Mouse (Mus musculus) embryonic facial prominence, embryonic 10.5 days (tissue): ENCODE data around the gene March1. TPM values are rescaled to one million over a fixed set of nuclear protein-coding genes. Genes with fewer than 3 reads are reported as not detected.

Experiments
- DNase-seq: peaks from one replicate; pipeline ENCODE4 v3.0.0-alpha.2; 2017; ENCODE audit warnings: low spot score
- H3K27ac ChIP-seq: fragments of 300-500 bp; sonication (generic); replicated peaks from 2 replicates; pipeline ENCODE4 v1.5.1; 2016; ENCODE audit warnings: mild to moderate bottlenecking
- H3K27me3 ChIP-seq: fragments of 300-500 bp; sonication (generic); replicated peaks from 2 replicates; pipeline ENCODE4 v1.6.1; 2016; ENCODE audit warnings: low read depth, mild to moderate bottlenecking; ENCODE audit not compliant: poor library complexity, severe bottlenecking
- H3K36me3 ChIP-seq: fragments of 300-500 bp; sonication (generic); replicated peaks from 2 replicates; pipeline ENCODE4 v1.6.1; 2016; ENCODE audit warnings: mild to moderate bottlenecking, moderate library complexity
- H3K4me1 ChIP-seq: fragments of 300-500 bp; sonication (generic); 2 replicates; pipeline ENCODE4 v1.6.1; 2016
- H3K4me3 ChIP-seq: fragments of 300-500 bp; sonication (generic); 2 replicates; pipeline ENCODE4 v1.5.1; 2016; ENCODE audit warnings: mild to moderate bottlenecking, moderate library complexity
- H3K9me3 ChIP-seq: fragments of 300-500 bp; sonication (generic); 2 replicates; pipeline ENCODE4 v1.6.1; 2016; ENCODE audit warnings: mild to moderate bottlenecking
- WGBS: fragments of 180-500 bp; shearing (Covaris S2); methylation state at CpG from one replicate; pipeline ENCODE4 v1.1.7; 2016; 5-methylcytosine and 5-hydroxymethylcytosine counted together
- polyA plus RNA-seq: library from polyadenylated mRNA; unstranded; fragments of >200 nt; fragmentation: Nextera tagmentation; extraction: Ambion mirVana; gene quantifications from 2 replicates; pipeline ENCODE4 v1.2.1, GENCODE M21; 2016

Gene March1
- 0.39 and 0.51 TPM in 2 replicates for polyA plus RNA-seq

- peaks cover 6% of the 10 kb centered on the region for H3K4me1 ChIP-seq
- no peaks in the 10 kb centered on the region for H3K9me3 ChIP-seq
- H3K36me3 ChIP-seq = no peaks in the 10 kb centered on the region
- WGBS = 1% methylated on average over 23 of the region's 23 CpGs
- peak; percentile 10 for DNase-seq
- H3K27me3 ChIP-seq = peaks cover 24% of the 10 kb centered on the region
- H3K4me3 ChIP-seq = peak within 1 kb of the TSS; percentile 38
- H3K27ac ChIP-seq = no peak within 1 kb of the TSS
Observed at GRCm38 (mm10) chr8:65617871-65618751, at the start of gene March1. TSS of gene March1 (plus strand) at chr8:65617900.

- Histone ChIP-seq H3K9me3 (no peaks in the 10 kb centered on the region), H3K4me3 (no peak overlapping the region), H3K27ac (no peak overlapping the region), H3K36me3 (no peaks in the 10 kb centered on the region), H3K4me1 (no peaks in the 10 kb centered on the region), H3K27me3 (no peaks in the 10 kb centered on the region)
- no peak for DNase-seq
- 65% methylated on average over 1 of the region's 1 CpGs for WGBS
Observed at GRCm38 (mm10) chr8:65586909-65587308, 30.8 kb upstream of the March1 start.

GRCm38 (mm10) chr8:65603241-65603640 is 14.5 kb upstream of the March1 start:
- Histone ChIP-seq H3K36me3 (no peaks in the 10 kb centered on the region), H3K4me3 (no peak overlapping the region), H3K27me3 (no peaks in the 10 kb centered on the region), H3K27ac (no peak overlapping the region), H3K4me1 (no peaks in the 10 kb centered on the region), H3K9me3 (no peaks in the 10 kb centered on the region)
- peak; percentile 44 for DNase-seq
- 52% methylated on average over 2 of the region's 2 CpGs for WGBS

- no peak overlapping the region for H3K4me3 ChIP-seq
- WGBS = 86% methylated on average over 2 of the region's 2 CpGs
- no peak for DNase-seq
- H3K9me3 ChIP-seq = no peaks in the 10 kb centered on the region
- H3K4me1 ChIP-seq = no peaks in the 10 kb centered on the region
- no peaks in the 10 kb centered on the region for H3K36me3 ChIP-seq
- no peaks in the 10 kb centered on the region for H3K27me3 ChIP-seq
- H3K27ac ChIP-seq = no peak overlapping the region
Observed at GRCm38 (mm10) chr8:65609509-65609908, 8.2 kb upstream of the March1 start.

GRCm38 (mm10) chr8:65618966-65619365 is 1.3 kb downstream of the March1 start:
- no peaks in the 10 kb centered on the region for H3K36me3 ChIP-seq
- H3K4me3 ChIP-seq = no peak overlapping the region
- H3K9me3 ChIP-seq = no peaks in the 10 kb centered on the region
- peaks cover 24% of the 10 kb centered on the region for H3K27me3 ChIP-seq
- no peak for DNase-seq
- H3K27ac ChIP-seq = no peak overlapping the region
- 31% methylated on average over 7 of the region's 7 CpGs for WGBS
- peaks cover 6% of the 10 kb centered on the region for H3K4me1 ChIP-seq

GRCm38 (mm10) chr8:65644931-65645330 is 27.2 kb downstream of the March1 start:
- H3K9me3 ChIP-seq = no peaks in the 10 kb centered on the region
- no peaks in the 10 kb centered on the region for H3K4me1 ChIP-seq
- H3K4me3 ChIP-seq = no peak overlapping the region
- H3K36me3 ChIP-seq = no peaks in the 10 kb centered on the region
- H3K27me3 ChIP-seq = no peaks in the 10 kb centered on the region
- no peak for DNase-seq
- H3K27ac ChIP-seq = no peak overlapping the region

GRCm38 (mm10) chr8:65645502-65645901 is 27.8 kb downstream of the March1 start:
- Histone ChIP-seq H3K4me3 (no peak overlapping the region), H3K27ac (no peak overlapping the region), H3K36me3 (no peaks in the 10 kb centered on the region), H3K9me3 (no peaks in the 10 kb centered on the region), H3K27me3 (no peaks in the 10 kb centered on the region), H3K4me1 (no peaks in the 10 kb centered on the region)
- no peak for DNase-seq
- 82% methylated on average over 1 of the region's 1 CpGs for WGBS

- H3K36me3 ChIP-seq = no peaks in the 10 kb centered on the region
- H3K9me3 ChIP-seq = no peaks in the 10 kb centered on the region
- H3K27me3 ChIP-seq = no peaks in the 10 kb centered on the region
- no peak overlapping the region for H3K4me3 ChIP-seq
- no peak for DNase-seq
- no peaks in the 10 kb centered on the region for H3K4me1 ChIP-seq
- 96% methylated on average over 1 of the region's 1 CpGs for WGBS
- H3K27ac ChIP-seq = no peak overlapping the region
Observed at GRCm38 (mm10) chr8:65645945-65646344, 28.2 kb downstream of the March1 start.

- WGBS = 86% methylated on average over 6 of the region's 6 CpGs
- no peak overlapping the region for H3K4me3 ChIP-seq
- no peak overlapping the region for H3K27ac ChIP-seq
- no peaks in the 10 kb centered on the region for H3K9me3 ChIP-seq
- H3K4me1 ChIP-seq = no peaks in the 10 kb centered on the region
- no peaks in the 10 kb centered on the region for H3K36me3 ChIP-seq
- no peaks in the 10 kb centered on the region for H3K27me3 ChIP-seq
- no peak for DNase-seq
Observed at GRCm38 (mm10) chr8:65655924-65656323, 38.2 kb downstream of the March1 start.

GRCm38 (mm10) chr8:65661885-65662284 is 44.2 kb downstream of the March1 start:
- Histone ChIP-seq H3K4me1 (no peaks in the 10 kb centered on the region), H3K27me3 (no peaks in the 10 kb centered on the region), H3K36me3 (no peaks in the 10 kb centered on the region), H3K27ac (no peak overlapping the region), H3K9me3 (no peaks in the 10 kb centered on the region), H3K4me3 (no peak overlapping the region)
- 87% methylated on average over 2 of the region's 2 CpGs for WGBS
- no peak for DNase-seq

GRCm38 (mm10) chr8:65665786-65666185 is 48.1 kb downstream of the March1 start:
- no peak for DNase-seq
- 87% methylated on average over 2 of the region's 2 CpGs for WGBS

GRCm38 (mm10) chr8:65743066-65743465 is 125.4 kb downstream of the March1 start:
- no peak overlapping the region for H3K27ac ChIP-seq
- H3K4me3 ChIP-seq = no peak overlapping the region
- no peaks in the 10 kb centered on the region for H3K4me1 ChIP-seq
- no peak for DNase-seq
- H3K9me3 ChIP-seq = no peaks in the 10 kb centered on the region
- H3K36me3 ChIP-seq = no peaks in the 10 kb centered on the region
- no peaks in the 10 kb centered on the region for H3K27me3 ChIP-seq

More at GRCm38 (mm10) chr8:65665786-65666185, 48.1 kb downstream of the March1 start:
- Histone ChIP-seq H3K9me3 (no peaks in the 10 kb centered on the region), H3K4me3 (no peak overlapping the region), H3K36me3 (no peaks in the 10 kb centered on the region), H3K27me3 (no peaks in the 10 kb centered on the region), H3K4me1 (no peaks in the 10 kb centered on the region), H3K27ac (no peak overlapping the region)

GRCm38 (mm10) chr8:65775815-65776214 is 158.1 kb downstream of the March1 start:
- WGBS = 73% methylated on average over 2 of the region's 2 CpGs
- no peaks in the 10 kb centered on the region for H3K27me3 ChIP-seq
- no peaks in the 10 kb centered on the region for H3K36me3 ChIP-seq
- no peak overlapping the region for H3K27ac ChIP-seq
- DNase-seq = no peak
- H3K9me3 ChIP-seq = no peaks in the 10 kb centered on the region
- no peak overlapping the region for H3K4me3 ChIP-seq
- H3K4me1 ChIP-seq = no peaks in the 10 kb centered on the region
